Mouse (Mus musculus): ENCODE measurements around the gene Krtap31-1. TPM values are rescaled to one million over a fixed set of nuclear protein-coding genes. Genes with fewer than 3 reads are reported as not detected.

The Krtap31-1 gene
- total RNA-seq (2023), result not detected

DNA sequence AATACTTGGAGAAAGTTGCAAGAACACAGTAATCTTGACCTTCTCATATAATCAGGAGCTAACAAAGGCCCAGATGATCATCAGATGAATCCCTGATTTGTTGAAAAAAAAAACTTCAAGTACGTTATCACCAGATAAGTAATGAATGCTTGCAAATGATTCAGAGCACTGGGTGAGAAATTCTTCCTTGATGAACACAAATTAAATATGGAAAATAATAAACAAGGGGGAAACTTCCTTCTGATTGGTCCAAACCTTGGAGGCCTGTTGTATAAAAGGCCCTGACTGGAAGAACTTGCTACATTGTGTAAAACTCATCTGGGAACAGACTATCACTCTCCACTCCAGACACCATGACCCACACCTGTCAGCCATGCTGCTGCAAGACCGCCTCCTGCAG, at the start of gene Krtap31-1:
TSS of gene Krtap31-1 (plus strand) at position 301 of the 400 bp plus-strand sequence.

DNA sequence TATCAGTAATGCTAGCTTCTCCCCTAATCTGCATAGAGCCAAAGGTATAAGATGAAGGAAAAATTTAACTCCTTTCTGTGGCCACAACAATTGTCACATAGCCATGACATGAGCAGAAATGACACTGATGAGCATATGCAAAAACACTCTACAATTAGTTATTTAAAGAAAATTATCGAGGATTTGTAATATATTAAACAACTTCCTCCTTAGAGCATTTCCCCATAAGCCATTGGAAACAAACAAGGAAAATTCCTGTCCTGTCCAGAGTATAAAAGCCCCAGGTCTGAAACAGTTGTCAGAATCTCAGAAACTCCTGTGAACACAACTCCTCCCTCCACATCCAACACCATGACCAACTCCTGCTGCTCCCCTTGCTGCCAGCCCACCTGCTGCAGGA, 43.5 kb upstream of the Krtap31-1 start, which contains the start of gene Gm11559:
TSS of gene Gm11559 (plus strand) at position 301 of the 400 bp plus-strand sequence.

DNA sequence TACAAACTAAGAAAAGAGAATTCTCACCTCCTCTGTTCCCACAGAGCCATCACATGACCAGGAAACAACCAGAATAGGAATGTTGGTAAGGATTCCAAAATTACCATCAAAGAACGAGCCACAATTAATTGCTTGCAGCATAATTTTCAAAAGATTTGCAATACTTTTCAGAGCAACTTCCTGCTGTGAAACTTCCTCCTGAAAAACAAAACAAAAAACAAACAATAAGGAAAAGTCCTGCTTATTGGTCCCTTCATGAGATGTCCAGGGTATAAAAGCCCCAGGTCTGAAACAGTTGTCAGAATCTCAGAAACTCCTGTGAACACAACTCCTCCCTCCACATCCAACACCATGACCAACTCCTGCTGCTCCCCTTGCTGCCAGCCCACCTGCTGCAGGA, 34.6 kb upstream of the Krtap31-1 start, which contains the start of gene Krtap9-1:
TSS of gene Krtap9-1 (plus strand) at position 301 of the 400 bp plus-strand sequence.

DNA sequence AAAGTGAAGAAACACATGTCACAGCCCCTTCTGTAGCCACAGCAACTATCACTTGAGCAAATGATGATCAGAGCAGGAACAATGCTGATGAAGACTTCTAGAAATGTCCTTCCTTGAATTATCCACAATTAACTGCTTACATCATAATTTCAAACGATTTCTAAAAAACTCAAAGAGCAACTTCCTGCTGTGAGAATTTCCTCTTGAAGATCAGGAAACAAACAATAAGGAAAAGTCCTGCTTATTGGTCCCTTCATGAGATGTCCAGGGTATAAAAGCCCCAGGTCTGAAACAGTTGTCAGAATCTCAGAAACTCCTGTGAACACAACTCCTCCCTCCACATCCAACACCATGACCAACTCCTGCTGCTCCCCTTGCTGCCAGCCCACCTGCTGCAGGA, 28.8 kb upstream of the Krtap31-1 start, which contains the start of gene Gm11567:
TSS of gene Gm11567 (plus strand) at position 301 of the 400 bp plus-strand sequence.

DNA sequence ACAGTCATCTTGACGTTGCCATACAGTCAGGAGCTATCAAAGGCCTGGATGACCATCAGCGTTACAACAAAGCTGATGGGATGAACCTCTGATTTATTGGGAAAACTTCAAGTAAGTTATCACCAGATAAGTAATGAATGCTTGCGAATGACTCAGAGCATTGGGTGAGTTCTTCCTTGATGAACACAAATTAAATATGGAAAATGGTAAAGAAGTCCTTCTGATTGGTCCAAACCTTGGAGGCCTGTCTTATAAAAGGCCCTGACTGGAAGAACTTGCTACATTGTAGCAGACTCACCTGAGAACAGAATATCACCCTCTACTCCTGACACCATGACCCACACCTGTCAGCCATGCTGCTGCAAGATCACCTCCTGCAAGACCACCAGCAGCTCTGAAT, 6.7 kb downstream of the Krtap31-1 start, which contains the start of gene Gm11565:
TSS of gene Gm11565 (plus strand) at position 301 of the 400 bp plus-strand sequence.

DNA sequence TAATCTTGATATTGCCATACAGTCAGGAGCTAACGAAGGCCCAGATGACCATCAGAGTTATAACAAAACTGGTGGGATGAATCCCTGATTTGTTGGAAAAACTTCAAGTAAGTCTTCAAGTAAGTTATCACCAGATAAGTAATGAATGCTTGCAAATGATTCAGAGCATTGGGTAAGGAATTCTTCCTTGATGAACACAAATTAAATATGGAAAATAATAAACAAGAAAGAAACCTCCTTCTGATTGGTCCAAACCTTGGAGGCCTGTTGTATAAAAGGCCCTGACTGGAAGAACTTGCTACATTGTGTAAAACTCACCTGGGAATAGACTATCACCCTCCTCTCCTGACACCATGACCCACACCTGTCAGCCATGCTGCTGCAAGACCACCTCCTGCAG, 28.3 kb downstream of the Krtap31-1 start, which contains the start of gene Krtap31-2:
TSS of gene Krtap31-2 (plus strand) at position 301 of the 400 bp plus-strand sequence.

DNA sequence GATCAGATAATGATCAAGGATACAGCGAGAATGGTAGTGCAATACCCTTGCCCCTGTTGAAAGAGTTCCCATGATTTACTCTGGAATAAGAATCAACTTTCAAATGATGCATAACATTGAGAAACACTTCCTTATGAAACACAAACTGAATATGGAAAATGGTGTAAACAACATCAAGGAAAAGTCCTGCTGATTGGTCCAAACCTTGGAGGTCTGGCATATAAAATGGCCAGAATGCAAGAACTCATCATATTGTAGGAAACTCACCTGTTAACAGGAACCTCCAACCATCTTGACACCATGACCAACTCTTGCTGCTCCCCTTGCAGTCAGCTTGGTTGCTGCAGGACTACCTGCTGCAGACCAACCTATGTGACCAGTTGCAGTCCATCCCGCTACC, 40.5 kb downstream of the Krtap31-1 start, which contains the start of gene Krtap9-5:
TSS of gene Krtap9-5 (plus strand) at position 301 of the 400 bp plus-strand sequence.

Other genes with a start within 250 kb of the Krtap31-1 start
- gene Gm11563, start 249.0 kb upstream of the Krtap31-1 start, total RNA-seq (2023), result not detected
- not detected for gene Krtap4-6, start 242.0 kb upstream of the Krtap31-1 start, total RNA-seq (2023)
- gene Gm14190, start 217.2 kb upstream of the Krtap31-1 start, total RNA-seq (2023), result not detected
- gene Gm14180, start 173.6 kb upstream of the Krtap31-1 start, total RNA-seq (2023), result not detected
- gene Gm11595, start 135.0 kb upstream of the Krtap31-1 start, total RNA-seq (2023), result not detected
- not detected for gene Krtap4-8, start 127.2 kb upstream of the Krtap31-1 start, total RNA-seq (2023)
- not detected for gene Krtap4-9, start 122.7 kb upstream of the Krtap31-1 start, total RNA-seq (2023)
- not detected for gene Gm11596, start 114.5 kb upstream of the Krtap31-1 start, total RNA-seq (2023)
- gene Gm11569, start 109.0 kb upstream of the Krtap31-1 start, total RNA-seq (2023), result not detected
- gene Gm11554, start 103.5 kb upstream of the Krtap31-1 start, total RNA-seq (2023), result not detected
- gene Krtap4-13, start 98.0 kb upstream of the Krtap31-1 start, total RNA-seq (2023), result not detected
- gene Gm11564, start 92.3 kb upstream of the Krtap31-1 start, total RNA-seq (2023), result not detected
- not detected for gene 2300003K06Rik, start 69.9 kb upstream of the Krtap31-1 start, total RNA-seq (2023)
- gene Krtap4-16, start 56.3 kb upstream of the Krtap31-1 start, total RNA-seq (2023), result not detected
- not detected for gene Gm11568, start 50.0 kb upstream of the Krtap31-1 start, total RNA-seq (2023)
- gene Gm11559, start 43.4 kb upstream of the Krtap31-1 start, total RNA-seq (2023), result not detected
- not detected for gene Krtap9-1, start 34.5 kb upstream of the Krtap31-1 start, total RNA-seq (2023)
- gene Gm11567, start 28.7 kb upstream of the Krtap31-1 start, total RNA-seq (2023), result not detected
- gene Gm11565, start 6.8 kb downstream of the Krtap31-1 start, total RNA-seq (2023), result not detected
- gene Krtap31-2, start 28.4 kb downstream of the Krtap31-1 start, total RNA-seq (2023), result not detected
- not detected for gene Krtap9-5, start 40.6 kb downstream of the Krtap31-1 start, total RNA-seq (2023)
- gene Krtap29-1, start 71.1 kb downstream of the Krtap31-1 start, total RNA-seq (2023), result not detected
- not detected for gene Krtap16-1, start 78.7 kb downstream of the Krtap31-1 start, total RNA-seq (2023)
- gene Krtap17-1, start 86.1 kb downstream of the Krtap31-1 start, total RNA-seq (2023), result not detected
- gene Krt33a, start 108.3 kb downstream of the Krtap31-1 start, total RNA-seq (2023), result not detected
- gene Krt33b, start 121.9 kb downstream of the Krtap31-1 start, total RNA-seq (2023), result not detected
- not detected for gene Krt34, start 133.6 kb downstream of the Krtap31-1 start, total RNA-seq (2023)
- gene Krt31, start 142.6 kb downstream of the Krtap31-1 start, total RNA-seq (2023), result not detected
- gene Krt32, start 180.3 kb downstream of the Krtap31-1 start, total RNA-seq (2023), result not detected
- gene Krt35, start 188.3 kb downstream of the Krtap31-1 start, total RNA-seq (2023), result not detected
- gene Krt36, start 197.7 kb downstream of the Krtap31-1 start, total RNA-seq (2023), result not detected
- not detected for gene Krt13, start 213.6 kb downstream of the Krtap31-1 start, total RNA-seq (2023)
- gene Krt15, start 228.0 kb downstream of the Krtap31-1 start, total RNA-seq (2023), result not detected
- 1 to 10 TPM in 1 of 2 experiments, under 1 TPM in 1; 0.55 to 1.7 TPM for gene Krt19, start 240.7 kb downstream of the Krtap31-1 start, total RNA-seq (2023)

Data from monocyte, adult 59 days (primary cell).